Mouse (Mus musculus): Measurements from ENCODE around the gene Olfr920.
A peak's percentile ranks its signal among the peaks of the same experiment; 100 is the strongest.

Olfr920 gene

GRCm38 (mm10) chr9:38751999-38752398 lies at the start of gene Olfr920:
Gene Olfr920 (plus strand): TSS chr9:38752299.
- DNase-seq, result no peak

- DNase-seq, result peak in 1 of 2 experiments; percentile 10
Observed at GRCm38 (mm10) chr9:38718102-38718501, 34.0 kb upstream of the Olfr920 start, which contains the start of gene Vwa5a. Gene Vwa5a (plus strand): TSS chr9:38718268.

GRCm38 (mm10) chr9:38718927-38719441 lies 33.1 kb upstream of the Olfr920 start:
- DNase-seq, result peak in 1 of 2 experiments; percentile 6

- no peak for DNase-seq
Observed at GRCm38 (mm10) chr9:38724044-38724443, 28.1 kb upstream of the Olfr920 start.

GRCm38 (mm10) chr9:38728218-38728617 lies 23.9 kb upstream of the Olfr920 start:
- no peak for DNase-seq

- no peak for DNase-seq
Observed at GRCm38 (mm10) chr9:38741408-38741807, 10.7 kb upstream of the Olfr920 start.

- DNase-seq, result no peak
Observed at GRCm38 (mm10) chr9:38744619-38745315, 7.3 kb upstream of the Olfr920 start.

- no peak for DNase-seq
Observed at GRCm38 (mm10) chr9:38772768-38773167, 20.7 kb downstream of the Olfr920 start, which contains the start of gene Olfr921. Gene Olfr921 (plus strand): TSS chr9:38773068.

- no peak for DNase-seq
Observed at GRCm38 (mm10) chr9:38792689-38793088, 40.6 kb downstream of the Olfr920 start.

GRCm38 (mm10) chr9:38805696-38806095 lies 53.6 kb downstream of the Olfr920 start:
- no peak for DNase-seq
